Mouse (Mus musculus) ES-Bruce4 (cell line): Measurements from ENCODE around the gene Nfe2l2.
A peak's percentile ranks its signal among the peaks of the same experiment; 100 is the strongest.

Experiments
- CTCF ChIP-seq: IDR thresholded peaks from one replicate; pipeline ENCODE4 v1.8.1; 2011; ENCODE audit warnings: low read depth, low read length
- EP300 ChIP-seq: IDR thresholded peaks from 2 replicates; pipeline ENCODE4 v1.6.1; 2011; ENCODE audit warnings: low read depth, low read length; ENCODE audit not compliant: insufficient read depth
- POLR2A ChIP-seq: IDR thresholded peaks from one replicate; pipeline ENCODE4 v1.8.1; 2011; ENCODE audit warnings: low read length; ENCODE audit not compliant: insufficient read depth

DNA sequence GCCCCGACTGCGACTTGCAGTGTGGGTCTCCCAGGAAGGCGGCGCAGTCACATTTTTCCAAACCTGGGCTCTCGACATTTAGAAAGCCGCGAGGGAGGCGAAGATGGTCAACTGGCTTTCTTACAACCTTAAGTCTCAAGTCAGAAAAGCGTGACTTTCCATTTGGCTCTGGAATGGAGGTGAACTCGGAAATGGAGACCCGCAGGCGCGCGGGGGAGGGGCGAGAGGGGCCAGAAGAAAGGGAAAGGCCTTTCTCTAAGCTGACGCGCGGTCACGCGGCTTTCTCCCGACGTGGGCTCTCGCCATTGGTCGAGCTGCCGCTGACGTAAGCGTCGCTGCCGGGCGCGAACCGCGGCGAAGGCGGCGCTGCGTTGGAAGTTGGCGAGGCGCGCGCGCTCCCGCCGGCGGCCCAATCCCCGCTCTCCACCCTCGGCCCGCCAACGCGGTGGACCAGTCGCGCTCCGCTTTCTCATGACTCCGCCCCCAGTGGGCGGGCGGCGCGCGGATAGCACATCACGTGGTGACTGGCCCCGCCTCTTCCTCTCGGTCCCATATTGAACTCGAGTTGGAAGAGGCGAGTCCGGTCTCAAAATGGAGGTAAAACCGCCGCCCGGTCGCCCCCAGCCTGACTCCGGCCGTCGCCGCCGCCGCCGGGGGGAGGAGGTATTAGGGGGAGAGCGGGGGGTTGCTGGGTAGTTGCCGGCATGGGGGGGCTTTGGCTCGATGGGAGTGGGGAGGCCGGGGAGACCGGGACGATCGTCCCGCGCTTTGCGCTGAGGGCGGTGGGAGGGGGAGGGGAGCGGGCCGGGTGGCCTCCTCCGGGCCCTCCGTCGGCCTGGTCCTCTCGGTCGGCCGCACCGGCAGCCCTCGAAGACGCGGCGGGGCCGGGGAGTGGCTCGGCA lies 45.5 kb downstream of the Nfe2l2 start, which contains the start of gene Hnrnpa3:
- TF ChIP-seq CTCF (no peak), EP300 (peak; percentile 71), POLR2A (peak; percentile 76)
